Comparison of ENCODE assay signal across 15 mouse cellular contexts in genomic region chr15:96270272-96270880, GRCm38 (mm10). TPM values are rescaled to one million over a fixed set of nuclear protein-coding genes. Genes with fewer than 3 reads are reported as not detected.
DNase-seq lines count a peak whose midpoint lies in the region; ATAC-seq and TF ChIP-seq lines count a peak whose summit lies in the region.
"Had no signal": no experiment of that assay in that cellular context is flagged by ENCODE, and none has a peak within 500 bp of the region (broad histone marks: within the 10 kb centered on the region; RNA-seq: fewer than 3 reads in every experiment).

No protein-coding gene starts in this region.

- WGBS in liver, embryonic 11.5 days, result 83% methylated on average over 10 of the region's 10 CpGs
- 72% methylated on average over 10 of the region's 10 CpGs for WGBS in liver, postnatal 0 days (ENCODE audit: insufficient replicate concordance)
- WGBS in stomach, embryonic 14.5 days, result 76% methylated on average over 10 of the region's 10 CpGs

- peaks cover 7% of the 10 kb centered on the region; the same call in 1 of the 2 replicates for H3K9me3 ChIP-seq in liver, embryonic 11.5 days (ENCODE audit: control insufficient read depth, low read length)
- H3K9me3 ChIP-seq in liver, postnatal 0 days (ENCODE audit: low read length), result peaks cover 3% of the 10 kb centered on the region; the same call in 1 of the 2 replicates
- peaks cover 11% of the 10 kb centered on the region for H3K9me3 ChIP-seq in stomach, embryonic 14.5 days (ENCODE audit: control insufficient read depth, low read depth, low read length)

- no peak for DNase-seq in liver, embryonic 11.5 days (ENCODE audit: low spot score)
- DNase-seq in liver (no peak), adipocyte (ENCODE audit: low spot score) (peak; percentile 42)
- DNase-seq in liver, postnatal 0 days, result peak; percentile 63
- no peak for DNase-seq in retina, postnatal 1 day
- DNase-seq in ovary, postnatal 14 days (ENCODE audit: low spot score), result no peak
- DNase-seq in kidney, adult 18-20 months, result no peak
- DNase-seq: cerebellum, adult 9-10 months; gastrocnemius, postnatal 10 days had no signal

- H3K27me3 ChIP-seq in liver, embryonic 11.5 days (replicated peaks; ENCODE audit: control insufficient read depth, insufficient read depth, low read length), result no peaks in the 10 kb centered on the region
- H3K27me3 ChIP-seq in liver, postnatal 0 days (ENCODE audit: insufficient read depth, low read length), result no peaks in the 10 kb centered on the region
- H3K27me3 ChIP-seq in stomach, embryonic 14.5 days (ENCODE audit: control insufficient read depth, insufficient read depth, low read length), result no peaks in the 10 kb centered on the region
- H3K27me3 ChIP-seq: CH12.LX; forebrain, embryonic 13.5 days; heart, embryonic 15.5 days had no signal

- peaks cover 21% of the 10 kb centered on the region for H3K36me3 ChIP-seq in liver, embryonic 11.5 days (ENCODE audit: control insufficient read depth, insufficient read depth, low read length)
- peaks cover 2% of the 10 kb centered on the region for H3K36me3 ChIP-seq in liver, postnatal 0 days (replicated peaks; ENCODE audit: insufficient read depth, low read length)
- H3K36me3 ChIP-seq in stomach, embryonic 14.5 days (ENCODE audit: control insufficient read depth, insufficient read depth, low read length), result peaks cover 11% of the 10 kb centered on the region

- H3K4me1 ChIP-seq in liver, embryonic 11.5 days (replicated peaks; ENCODE audit: control insufficient read depth, insufficient read depth, low read length), result peaks cover 3% of the 10 kb centered on the region; the same call in 1 of the 2 replicates
- H3K4me1 ChIP-seq in liver, postnatal 0 days (ENCODE audit: insufficient read depth), result peaks cover 6% of the 10 kb centered on the region
- H3K4me1 ChIP-seq in stomach, embryonic 14.5 days (ENCODE audit: control insufficient read depth, insufficient read depth, low read length), result peaks cover 14% of the 10 kb centered on the region; the same call in 1 of the 2 replicates

- no peak for TF ChIP-seq EP300 in liver, postnatal 0 days (IDR thresholded peaks at IDR 0.05; ENCODE audit: low read depth)

- H3K4me3 ChIP-seq in liver, embryonic 11.5 days (ENCODE audit: low read depth, low read length), result no peak overlapping the region
- H3K4me3 ChIP-seq in liver, postnatal 0 days (ENCODE audit: low read depth, low read length), result no peak overlapping the region
- H3K4me3 ChIP-seq in stomach, embryonic 14.5 days (ENCODE audit: low read depth, low read length), result no peak overlapping the region
- H3K4me3 ChIP-seq: forebrain, embryonic 13.5 days; heart, embryonic 15.5 days; midbrain, embryonic 10.5 days had no signal

- no peak overlapping the region for H3K27ac ChIP-seq in liver, embryonic 11.5 days (ENCODE audit: low read depth, low read length)
- peak overlapping the region; percentile 78 for H3K27ac ChIP-seq in liver, postnatal 0 days (ENCODE audit: low read depth)
- H3K27ac ChIP-seq in stomach, embryonic 14.5 days (ENCODE audit: low read length), result no peak overlapping the region
- H3K27ac ChIP-seq: forebrain, embryonic 13.5 days; heart, embryonic 15.5 days; hindbrain, postnatal 0 days; midbrain, embryonic 10.5 days had no signal

- 0 out of 2 replicates have a peak, but pooled peaks have one; percentile 28 for ATAC-seq in liver, embryonic 11.5 days (replicated peaks; ENCODE audit: low FRiP score)
- peak; percentile 97 for ATAC-seq in liver, postnatal 0 days
- peak; percentile 92 for ATAC-seq in stomach, embryonic 14.5 days (ENCODE audit: insufficient number of reproducible peaks, insufficient read depth, low FRiP score, low read depth)
- ATAC-seq: forebrain, embryonic 13.5 days; hindbrain, postnatal 0 days had no signal

- H3K9ac ChIP-seq in liver, embryonic 11.5 days (ENCODE audit: low read depth, low read length), result no peak overlapping the region
- H3K9ac ChIP-seq in liver, postnatal 0 days (replicated peaks), result no peak overlapping the region
- no peak overlapping the region for H3K9ac ChIP-seq in stomach, embryonic 14.5 days (replicated peaks; ENCODE audit: low read depth, low read length)
- H3K9ac ChIP-seq: forebrain, embryonic 13.5 days; heart, embryonic 15.5 days had no signal

- TF ChIP-seq CTCF in liver, postnatal 0 days (IDR thresholded peaks at IDR 0.05; ENCODE audit: low read depth), result no peak

- H3K4me2 ChIP-seq in liver, embryonic 11.5 days, result no peak overlapping the region
- H3K4me2 ChIP-seq in liver, postnatal 0 days (ENCODE audit: low read depth, low read length), result peak overlapping the region; percentile 26; the same call in 1 of the 2 replicates
- no peak overlapping the region for H3K4me2 ChIP-seq in stomach, embryonic 14.5 days (replicated peaks; ENCODE audit: low read depth, low read length)
- H3K4me2 ChIP-seq: forebrain, embryonic 13.5 days; heart, embryonic 15.5 days had no signal

RNA-seq across cellular contexts. Expression of gene Arid2, which starts 16.9 kb away (rescaled TPM):
- polyA plus RNA-seq in liver, embryonic 11.5 days (2014; fragmentation: Nextera tagmentation; extraction: Ambion mirVana), result 24.8 and 25.8 TPM in 2 replicates
- polyA plus RNA-seq in liver, postnatal 0 days (2015; fragmentation: Nextera tagmentation; extraction: Ambion mirVana), result 5.5 and 5.9 TPM in 2 replicates
- 29.6 and 31.2 TPM in 2 replicates for polyA plus RNA-seq in stomach, embryonic 14.5 days (2014; fragmentation: Nextera tagmentation; extraction: Ambion mirVana)

Comparison
In these comparisons a context has a peak if more than half of its experiments do, and no peak if none do; other contexts are left out.
1. DNase-seq: peak in adipocyte (single experiment) and liver, postnatal 0 days (single experiment); none in liver, embryonic 11.5 days (single experiment), liver (single experiment), retina, postnatal 1 day (single experiment), ovary, postnatal 14 days (single experiment) and kidney, adult 18-20 months (single experiment).
2. ATAC-seq: peak in every context shown above with its lines; median percentile 97 in liver, postnatal 0 days; 92 in stomach, embryonic 14.5 days; 28 in liver, embryonic 11.5 days.